Mouse (Mus musculus) cerebellum, postnatal 4 days (tissue): ENCODE measurements at regions not wholly inside any gene's neighbourhood (a gene's known extent, or its start where the extent isn't known, plus 50 kb on each side); places are given as distances from the start of the nearest gene placed in this dataset.
A peak's percentile ranks its signal among the peaks of the same experiment; 100 is the strongest.

ENCODE experiments used
- DNase-seq, 2 experiments: peaks; one replicate each; pipeline ENCODE4 v3.0.0; 2022; ENCODE audit warnings: low spot score in 2 of 2, mixed read lengths in 1 of 2

DNA sequence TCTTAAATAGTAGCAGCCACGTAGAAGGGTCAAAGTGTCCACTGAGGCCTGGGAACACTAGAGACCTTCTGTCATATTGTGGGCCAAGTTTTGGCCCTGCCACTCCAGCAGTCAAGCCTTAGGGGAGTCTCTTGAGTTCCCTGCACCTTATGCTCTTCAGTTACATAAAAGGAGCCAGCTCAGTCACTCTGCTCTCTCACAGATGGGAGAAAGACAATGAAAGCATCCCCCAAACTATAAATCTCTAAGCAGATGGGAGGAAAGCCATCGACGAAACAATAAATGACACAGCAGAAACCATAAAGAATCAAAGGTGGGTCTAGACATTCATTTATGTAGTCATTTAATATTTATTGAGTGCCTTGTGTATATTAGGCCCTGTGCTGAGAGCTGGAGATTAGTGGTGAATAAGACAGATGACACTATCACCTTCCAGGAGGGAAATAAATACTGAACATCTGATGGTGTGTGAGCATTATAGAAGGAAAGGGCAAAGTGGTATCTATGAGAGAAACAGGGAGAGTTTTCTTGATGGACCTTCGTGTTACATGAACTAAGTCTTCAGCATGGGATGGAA lies 137.5 kb upstream of the Synpr start:
- no peak for DNase-seq

- DNase-seq: no peak
Measured at GRCm38 (mm10) chr14:13149617-13150016, 135.0 kb upstream of the Synpr start.

GRCm38 (mm10) chr14:13151672-13152071 lies 132.9 kb upstream of the Synpr start:
- no peak for DNase-seq

- no peak for DNase-seq
Measured at GRCm38 (mm10) chr14:13176149-13176548, 108.4 kb upstream of the Synpr start.

DNA sequence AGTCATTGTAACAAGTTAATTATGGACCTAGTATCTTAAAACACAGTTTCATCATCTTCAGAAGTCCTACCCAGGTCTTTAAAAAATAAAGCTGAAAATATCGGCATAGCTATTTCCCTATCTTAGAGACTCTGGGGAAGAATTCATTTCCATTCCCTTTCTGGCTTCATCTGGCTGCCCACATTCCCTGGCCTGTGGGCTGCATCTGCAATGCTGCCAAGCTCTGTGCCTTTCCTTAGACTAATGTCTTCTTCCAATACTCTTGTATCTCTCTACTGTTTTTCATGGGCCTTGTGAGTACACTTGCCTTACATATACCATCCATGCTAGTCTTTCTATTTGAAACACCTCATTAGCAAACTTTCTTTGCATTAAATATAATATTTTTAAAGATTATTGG lies 106.7 kb upstream of the Synpr start:
- no peak for DNase-seq

GRCm38 (mm10) chr14:13190801-13191200 lies 93.8 kb upstream of the Synpr start:
- no peak for DNase-seq

GRCm38 (mm10) chr14:13192746-13193145 lies 91.8 kb upstream of the Synpr start:
- DNase-seq: no peak

DNA sequence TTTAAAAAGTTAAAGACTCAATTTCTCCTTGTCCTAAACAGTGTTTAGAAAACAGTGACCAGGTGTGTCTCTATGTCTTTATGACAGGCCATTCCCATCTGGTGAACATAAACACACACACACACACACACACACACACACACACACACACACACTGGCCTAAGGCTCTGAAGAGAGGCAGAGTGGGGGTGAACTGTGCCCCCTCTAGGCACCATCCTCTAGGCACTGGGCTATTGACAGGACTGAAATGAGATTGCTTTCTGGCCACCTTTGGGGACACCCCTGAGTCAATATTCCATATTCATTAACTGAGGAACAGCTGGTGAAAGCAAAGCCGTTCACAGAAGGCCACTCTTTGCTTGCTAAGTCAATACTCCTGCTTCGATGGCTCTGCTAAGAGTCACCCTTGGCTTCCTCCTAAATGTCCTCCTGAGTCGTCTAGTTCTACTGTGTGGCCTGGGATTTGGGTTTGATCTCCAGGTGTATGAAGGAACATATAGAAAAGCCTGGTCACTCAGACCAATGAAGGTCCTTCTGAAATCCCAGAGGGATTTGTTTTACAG lies 87.2 kb upstream of the Synpr start:
- DNase-seq: no peak

DNA sequence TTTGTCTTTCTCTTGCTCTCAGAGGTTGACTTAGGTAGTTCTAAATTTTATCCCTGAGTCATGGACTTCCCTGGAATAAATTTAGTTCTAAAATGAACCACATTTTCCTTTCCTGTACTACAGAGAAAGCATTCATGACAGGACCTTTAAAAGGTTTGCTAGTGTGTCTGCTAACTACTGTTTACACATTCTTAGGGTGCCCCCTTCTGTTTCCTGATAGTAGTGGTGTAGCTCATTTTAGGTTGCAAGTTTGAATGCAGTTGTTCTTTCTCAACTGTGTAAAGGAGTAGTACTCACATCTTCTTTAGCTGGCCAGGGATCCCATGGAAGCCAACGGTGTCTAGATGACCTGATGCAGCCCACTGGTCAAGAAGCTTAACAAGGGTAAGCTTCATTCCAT lies 86.1 kb upstream of the Synpr start:
- DNase-seq: peak in 1 of 2 experiments; percentile 22

GRCm38 (mm10) chr14:13212658-13213057 lies 71.9 kb upstream of the Synpr start:
- DNase-seq: no peak
